Mouse (Mus musculus) hindbrain, postnatal 0 days (tissue): ENCODE measurements around the gene Slc9a9. TPM values are rescaled to one million over a fixed set of nuclear protein-coding genes. Genes with fewer than 3 reads are reported as not detected.

Experiments
- ATAC-seq: fragments of 200-750 bp; cut with Nextera tagmentation; 2 replicates; pipeline ENCODE4 v1.8.0; 2017; ENCODE audit warnings: mild to moderate bottlenecking, moderate TSS enrichment, moderate library complexity
- DNase-seq: peaks from one replicate; pipeline ENCODE4 v3.0.0-alpha.2; 2015; ENCODE audit warnings: low spot score
- H3K27ac ChIP-seq: fragments of 300-500 bp; sonication (generic); 2 replicates; pipeline ENCODE4 v1.5.1; 2014; ENCODE audit warnings: mild to moderate bottlenecking
- H3K27me3 ChIP-seq: fragments of 300-500 bp; sonication (generic); 2 replicates; pipeline ENCODE4 v1.6.1; 2014; ENCODE audit warnings: low read length, mixed read lengths; ENCODE audit not compliant: insufficient read depth
- H3K36me3 ChIP-seq: fragments of 300-500 bp; sonication (generic); 2 replicates; pipeline ENCODE4 v1.6.1; 2014; ENCODE audit warnings: low read length, mixed read lengths; ENCODE audit not compliant: insufficient read depth
- H3K4me1 ChIP-seq: fragments of 300-500 bp; sonication (generic); 2 replicates; pipeline ENCODE4 v1.6.1; 2014; ENCODE audit warnings: antibody characterized with exemption, low read length, mixed read lengths; ENCODE audit not compliant: insufficient read depth
- H3K4me2 ChIP-seq: fragments of 300-500 bp; sonication (generic); 2 replicates; pipeline ENCODE4 v1.6.1; 2014; ENCODE audit warnings: low read depth, mild to moderate bottlenecking, low read length, moderate library complexity, mixed read lengths
- H3K4me3 ChIP-seq: fragments of 300-500 bp; sonication (generic); 2 replicates; pipeline ENCODE4 v1.5.1; 2014; ENCODE audit warnings: low read length
- H3K9ac ChIP-seq: fragments of 300-500 bp; sonication (generic); replicated peaks from 2 replicates; pipeline ENCODE4 v1.6.1; 2014; ENCODE audit warnings: mild to moderate bottlenecking, low read length, moderate library complexity, mixed read lengths
- H3K9me3 ChIP-seq: fragments of 300-500 bp; sonication (generic); 2 replicates; pipeline ENCODE4 v1.6.1; 2016; ENCODE audit warnings: low read length, mixed read lengths
- CTCF ChIP-seq: IDR thresholded peaks from 2 replicates; pipeline ENCODE4 v1.5.1; 2016; ENCODE audit warnings: antibody characterized with exemption, control low read depth, low read depth
- WGBS: fragments of 180-500 bp; shearing (Covaris S2); extraction: QIAGEN DNeasy Blood & Tissue Kit; methylation state at CpG from one replicate; pipeline ENCODE4 v1.1.7; 2014; 5-methylcytosine and 5-hydroxymethylcytosine counted together
- polyA plus RNA-seq: library from polyadenylated mRNA; unstranded; fragments of >200 nt; fragmentation: Nextera tagmentation; extraction: Ambion mirVana; gene quantifications from 2 replicates; pipeline ENCODE4 v1.2.1, GENCODE M21; 2015
- total RNA-seq: library from RNA; depleted of rRNA; stranded (reverse); fragments of >200 nt; gene quantifications from 2 replicates; pipeline ENCODE4 v1.2.3, GENCODE M21; 2014

Slc9a9 gene
- total and polyA plus RNA-seq, 2 experiments from 2014 or later = 5.8 to 6.6 TPM

GRCm38 (mm10) chr9:94730396-94730795 lies 60.7 kb downstream of the Slc9a9 start:
- no peak for DNase-seq
- H3K27me3 ChIP-seq = no peaks in the 10 kb centered on the region
- TF ChIP-seq CTCF = no peak

GRCm38 (mm10) chr9:94732136-94732535 lies 62.4 kb downstream of the Slc9a9 start:
- WGBS = 42% methylated on average over 6 of the region's 6 CpGs
- Histone ChIP-seq H3K4me2 (no peak overlapping the region), H3K4me1 (no peaks in the 10 kb centered on the region), H3K27me3 (no peaks in the 10 kb centered on the region), H3K27ac (peak overlapping the region; percentile 20; the same call in 1 of the 2 replicates), H3K36me3 (no peaks in the 10 kb centered on the region), H3K9ac (no peak overlapping the region), H3K9me3 (no peaks in the 10 kb centered on the region), H3K4me3 (no peak overlapping the region)
- ATAC-seq (no peak), DNase-seq (peak; percentile 47)
- TF ChIP-seq CTCF = no peak

More at GRCm38 (mm10) chr9:94730396-94730795, 60.7 kb downstream of the Slc9a9 start:
- H3K9me3 ChIP-seq = no peaks in the 10 kb centered on the region
- no peaks in the 10 kb centered on the region for H3K4me1 ChIP-seq
- 93% methylated on average over 8 of the region's 8 CpGs for WGBS
- H3K9ac ChIP-seq = no peak overlapping the region
- ATAC-seq = no peak
- H3K4me3 ChIP-seq = no peak overlapping the region
- H3K36me3 ChIP-seq = no peaks in the 10 kb centered on the region
- H3K4me2 ChIP-seq = no peak overlapping the region
- no peak overlapping the region for H3K27ac ChIP-seq

- Histone ChIP-seq H3K4me1 (no peaks in the 10 kb centered on the region), H3K36me3 (no peaks in the 10 kb centered on the region), H3K4me2 (no peak overlapping the region), H3K9me3 (no peaks in the 10 kb centered on the region), H3K9ac (no peak overlapping the region), H3K4me3 (no peak overlapping the region), H3K27me3 (no peaks in the 10 kb centered on the region), H3K27ac (peak overlapping the region; percentile 20; the same call in 1 of the 2 replicates)
- TF ChIP-seq CTCF = no peak
- 58% methylated on average over 8 of the region's 8 CpGs for WGBS
- peak; percentile 66 for ATAC-seq
- no peak for DNase-seq
These were observed 63.0 kb downstream of the Slc9a9 start for GRCm38 (mm10) chr9:94732599-94733287.

GRCm38 (mm10) chr9:94734320-94734719 lies 64.6 kb downstream of the Slc9a9 start:
- Histone ChIP-seq H3K4me1 (0 out of 2 replicates have a peak, but pooled peaks cover 3% of the 10 kb centered on the region), H3K4me2 (no peak overlapping the region), H3K4me3 (no peak overlapping the region), H3K27me3 (no peaks in the 10 kb centered on the region), H3K9ac (no peak overlapping the region), H3K27ac (no peak overlapping the region), H3K9me3 (no peaks in the 10 kb centered on the region), H3K36me3 (no peaks in the 10 kb centered on the region)
- no peak for TF ChIP-seq CTCF
- 91% methylated on average over 1 of the region's 1 CpGs for WGBS
- no peak for ATAC-seq
- no peak for DNase-seq

- 0 out of 2 replicates have a peak, but pooled peaks cover 4% of the 10 kb centered on the region for H3K4me1 ChIP-seq
- H3K4me3 ChIP-seq = no peak overlapping the region
- no peak overlapping the region for H3K27ac ChIP-seq
- TF ChIP-seq CTCF = no peak
- no peaks in the 10 kb centered on the region for H3K27me3 ChIP-seq
- DNase-seq (no peak), ATAC-seq (no peak)
- no peaks in the 10 kb centered on the region for H3K36me3 ChIP-seq
- 62% methylated on average over 5 of the region's 5 CpGs for WGBS
- H3K9me3 ChIP-seq = no peaks in the 10 kb centered on the region
- no peak overlapping the region for H3K9ac ChIP-seq
- no peak overlapping the region for H3K4me2 ChIP-seq
These were observed 67.5 kb downstream of the Slc9a9 start for GRCm38 (mm10) chr9:94737226-94737625.

GRCm38 (mm10) chr9:94738555-94739427 lies 69.1 kb downstream of the Slc9a9 start:
- no peaks in the 10 kb centered on the region for H3K27me3 ChIP-seq
- peak; percentile 89 for TF ChIP-seq CTCF
- H3K4me2 ChIP-seq = no peak overlapping the region
- no peaks in the 10 kb centered on the region for H3K36me3 ChIP-seq
- no peak overlapping the region for H3K9ac ChIP-seq
- WGBS = 39% methylated on average over 6 of the region's 6 CpGs
- no peak overlapping the region for H3K4me3 ChIP-seq
- ATAC-seq (peak; percentile 86), DNase-seq (peak; percentile 94)
- H3K9me3 ChIP-seq = no peaks in the 10 kb centered on the region
- no peak overlapping the region for H3K27ac ChIP-seq
- H3K4me1 ChIP-seq = 0 out of 2 replicates have a peak, but pooled peaks cover 4% of the 10 kb centered on the region
